Mouse (Mus musculus) gastrocnemius, postnatal 36 days (tissue): Measurements from ENCODE around the gene Gpr157. TPM values are rescaled to one million over a fixed set of nuclear protein-coding genes. Genes with fewer than 3 reads are reported as not detected.

Source experiments
- DNase-seq, 2 experiments: peaks; one replicate each; pipeline ENCODE4 v3.0.0; 2022
- intact Hi-C: fragments of 180-260 bp; cut with DNase I; formaldehyde crosslinking; loops from one replicate; pipeline ENCODE4 v1.15.1; 2025
- total RNA-seq, 2 experiments: library from RNA; stranded (reverse); gene quantifications; 2 replicates each; pipeline ENCODE4 v1.2.3; 2021

Gpr157 gene
- total RNA-seq, 2 experiments from 2014 or later: 32.5 to 36.5 TPM

DNA sequence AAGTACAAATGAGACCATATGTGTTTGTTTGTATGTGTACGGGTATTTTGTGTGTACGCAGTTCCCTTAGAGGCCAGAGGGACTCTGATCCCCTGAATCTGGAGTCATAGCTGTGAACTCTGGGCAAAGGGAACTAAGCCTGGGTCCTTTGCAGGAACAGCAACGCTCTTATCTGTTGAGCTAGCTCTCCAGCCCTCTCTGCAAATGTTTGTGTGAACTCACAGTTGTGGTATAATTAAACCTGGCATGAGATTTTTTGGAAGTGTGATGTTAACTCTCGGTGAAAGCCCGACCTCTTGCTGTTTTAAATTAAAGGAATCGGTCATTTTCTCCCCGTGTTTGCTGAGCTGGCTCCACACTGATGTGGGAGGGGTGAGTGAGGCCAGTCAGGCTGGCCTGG is 18.5 kb downstream of the Gpr157 start:
- intact Hi-C loops: no loop called here
- no peak for DNase-seq

DNA sequence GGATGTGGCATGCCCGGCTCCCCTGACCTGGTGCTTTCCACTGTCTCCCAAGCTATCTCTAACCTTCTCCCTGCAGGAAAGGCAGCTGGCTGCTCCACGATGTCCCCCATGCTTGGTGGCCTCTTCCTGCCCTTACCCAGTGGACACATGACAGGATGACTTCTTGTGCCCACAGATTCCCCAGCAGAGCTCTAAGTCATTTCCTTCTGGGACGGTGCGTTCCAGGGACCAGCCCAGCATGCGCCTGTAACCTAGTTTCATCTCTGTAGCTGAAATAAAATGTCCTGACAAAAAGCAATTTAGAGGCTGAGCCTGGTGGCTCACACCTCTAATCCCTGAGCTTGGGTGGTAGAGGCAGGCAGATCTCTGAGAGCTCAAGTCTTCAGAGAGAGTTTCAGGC is 19.5 kb downstream of the Gpr157 start:
- DNase-seq: no peak
- intact Hi-C loops: no loop called here

DNA sequence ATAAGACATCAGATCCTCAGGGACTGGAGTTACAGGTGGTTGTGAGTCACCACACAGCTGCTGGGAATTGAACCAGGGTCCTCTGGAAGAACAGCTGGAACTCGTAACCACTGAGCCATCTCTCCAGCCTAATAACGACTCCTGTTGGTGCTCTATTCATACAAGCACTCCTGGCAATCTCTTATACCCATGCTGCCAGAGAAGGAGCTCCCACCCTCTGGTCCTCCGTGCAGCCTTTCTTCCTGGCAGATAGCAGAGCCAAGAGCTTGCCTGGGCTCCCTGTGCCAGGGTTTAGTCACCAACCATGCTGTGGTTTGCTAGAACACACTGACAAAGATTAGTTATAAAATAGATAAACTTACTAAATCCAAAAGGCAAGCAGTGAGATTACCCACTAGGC is 22.5 kb downstream of the Gpr157 start:
- intact Hi-C loops: no loop called here
- no peak for DNase-seq

DNA sequence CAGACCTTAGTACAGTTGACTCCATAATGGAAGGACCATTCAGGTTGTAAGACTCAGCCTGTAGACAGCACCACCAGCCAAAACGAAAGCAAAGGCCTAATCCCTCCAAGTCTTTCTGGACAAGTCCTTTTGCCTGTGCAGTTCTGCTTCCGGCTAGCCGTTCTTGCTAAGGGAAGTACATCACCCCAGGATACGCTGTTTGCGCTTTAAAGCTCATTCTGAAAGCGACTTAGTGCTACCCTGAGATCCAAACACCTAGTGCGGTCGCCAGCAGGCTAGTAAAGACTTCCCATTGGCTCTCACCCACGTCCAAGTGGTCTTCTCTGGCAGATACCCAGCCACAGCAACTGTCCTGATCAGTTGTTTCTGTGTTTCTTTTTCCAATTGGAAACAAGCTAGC is 23.2 kb downstream of the Gpr157 start:
- intact Hi-C loops: no loop called here
- DNase-seq: no peak

DNA sequence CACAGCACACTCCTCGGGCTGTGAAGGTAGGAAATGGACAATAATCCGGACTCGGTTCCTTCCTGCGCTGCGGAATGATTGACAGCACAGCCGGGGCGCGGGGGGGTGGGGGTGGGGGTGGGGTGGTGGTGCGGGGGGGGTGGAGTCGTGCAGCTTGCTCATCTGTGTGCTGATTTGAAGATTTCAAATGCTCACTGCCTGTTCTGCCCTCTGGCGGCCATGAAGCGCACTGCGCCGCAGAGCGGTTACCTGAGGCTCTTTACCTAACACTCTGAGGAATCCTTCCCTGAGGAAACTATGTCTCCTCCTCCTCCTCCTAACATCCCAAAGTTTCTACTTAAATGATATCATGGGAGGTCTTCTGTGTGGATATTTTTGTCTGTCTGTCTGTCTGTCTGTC is 25.7 kb downstream of the Gpr157 start:
- intact Hi-C loops: no loop called here
- DNase-seq: peak; percentile 56 to 65

DNA sequence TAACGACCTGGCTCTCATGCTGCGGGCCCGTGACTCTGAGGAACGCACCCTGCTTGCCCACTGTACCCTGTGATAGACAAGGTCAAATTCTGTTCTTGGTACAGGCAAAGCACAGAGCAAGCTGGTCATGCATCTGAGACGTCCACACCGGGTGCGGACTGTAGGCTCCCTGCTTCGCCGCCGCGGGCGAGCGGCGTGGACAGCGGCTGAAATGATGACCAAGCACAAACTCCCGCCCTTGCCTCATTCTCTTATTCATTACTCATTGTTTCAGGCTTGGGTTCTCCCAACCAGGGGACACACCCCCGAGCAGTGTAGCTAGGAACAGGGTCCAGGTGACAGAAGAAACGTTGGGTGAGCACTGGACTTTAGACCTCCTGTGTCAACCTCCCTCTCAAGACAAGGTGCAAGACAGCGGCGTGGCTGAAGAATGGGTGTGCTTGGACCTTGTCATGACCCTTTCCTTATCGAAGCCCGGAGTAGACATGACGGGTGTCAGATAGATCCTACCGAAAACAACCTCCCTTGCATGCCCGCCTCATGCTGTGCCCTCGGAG is 27.4 kb downstream of the Gpr157 start:
- no peak for DNase-seq
- intact Hi-C loops: no loop called here

DNA sequence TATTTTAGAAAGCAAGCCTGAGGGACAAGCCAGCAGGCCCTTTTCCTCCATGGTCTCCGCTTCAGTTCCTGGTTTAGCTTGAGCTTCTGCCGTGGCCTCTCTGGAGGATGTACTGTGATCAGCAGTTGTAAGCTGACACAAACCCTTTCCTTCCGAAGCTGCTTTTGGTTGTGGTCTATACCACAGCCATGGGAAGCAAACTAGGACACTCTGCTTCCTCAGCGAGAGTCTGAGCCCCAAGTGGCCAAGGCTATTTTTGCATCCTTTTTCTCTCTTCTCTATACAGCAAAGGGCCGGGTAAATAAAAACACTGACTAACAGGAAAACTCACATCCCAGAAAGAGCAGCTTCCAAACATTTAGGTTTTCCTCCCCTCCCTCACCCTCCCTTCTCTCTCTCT is 30.1 kb downstream of the Gpr157 start:
- DNase-seq: no peak
- intact Hi-C loops: no loop called here

DNA sequence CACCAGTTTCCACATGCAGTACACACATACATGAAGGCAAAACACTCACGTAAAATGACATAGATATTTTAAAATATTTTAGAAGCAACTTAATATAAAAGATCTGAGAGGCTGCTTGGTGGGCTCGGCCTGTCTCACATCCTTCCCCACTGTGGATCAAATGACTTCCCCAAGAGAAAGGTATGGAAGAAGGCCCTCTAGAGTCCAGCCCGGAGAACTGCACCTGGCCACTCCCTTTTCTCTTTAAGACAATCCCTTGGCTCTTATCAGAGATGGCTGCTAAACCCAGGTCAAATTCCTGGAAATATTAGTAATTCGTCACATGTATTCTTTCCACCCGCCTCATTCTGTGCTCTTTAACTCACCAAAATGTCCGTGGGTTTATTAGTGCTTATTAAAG is 31.0 kb downstream of the Gpr157 start:
- no peak for DNase-seq
- intact Hi-C loops: no loop called here

DNA sequence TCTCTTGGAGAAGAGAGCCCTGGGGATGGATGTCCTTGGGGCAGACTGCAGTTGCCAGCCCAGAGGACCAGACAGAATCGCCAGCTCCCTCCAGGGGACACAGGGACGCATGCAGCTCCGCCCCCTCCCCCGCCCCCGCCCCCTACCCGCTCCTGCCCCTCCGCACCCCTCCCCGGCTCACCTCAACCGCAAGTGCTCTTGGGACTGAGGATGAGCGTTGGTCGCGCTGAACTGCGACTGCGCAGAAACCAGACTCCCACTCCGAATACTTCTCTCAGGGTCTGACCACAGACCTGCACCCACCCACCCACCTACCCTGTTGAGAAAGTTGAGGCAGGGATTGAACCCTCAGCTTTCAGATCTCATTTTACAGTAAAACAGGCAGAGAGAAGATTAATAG is 31.9 kb downstream of the Gpr157 start, which contains the start of gene Slc2a5:
Gene Slc2a5 (plus strand): TSS at position 229 of the 400 bp plus-strand sequence.
- intact Hi-C loops: no loop called here
- DNase-seq: no peak

DNA sequence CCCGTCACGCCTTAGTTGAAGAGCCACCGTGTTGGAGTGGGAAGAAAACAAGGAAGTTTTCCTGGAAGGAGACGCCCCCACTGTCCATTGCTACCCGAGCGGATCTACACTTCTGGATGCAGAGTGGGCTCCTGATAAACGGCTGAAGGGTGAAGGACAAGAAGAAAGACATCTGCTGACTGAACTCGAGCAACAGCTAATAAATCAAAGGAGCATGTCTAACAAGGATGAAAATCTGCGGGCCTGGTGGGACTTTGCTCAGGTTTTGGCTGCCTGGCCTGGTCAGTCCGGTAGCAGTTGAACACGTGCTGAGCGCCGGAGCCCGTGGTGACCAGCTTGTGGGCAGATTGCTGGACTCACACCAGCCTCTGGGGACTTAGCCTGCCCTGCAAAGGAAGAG is 32.5 kb downstream of the Gpr157 start:
- DNase-seq: no peak

DNA sequence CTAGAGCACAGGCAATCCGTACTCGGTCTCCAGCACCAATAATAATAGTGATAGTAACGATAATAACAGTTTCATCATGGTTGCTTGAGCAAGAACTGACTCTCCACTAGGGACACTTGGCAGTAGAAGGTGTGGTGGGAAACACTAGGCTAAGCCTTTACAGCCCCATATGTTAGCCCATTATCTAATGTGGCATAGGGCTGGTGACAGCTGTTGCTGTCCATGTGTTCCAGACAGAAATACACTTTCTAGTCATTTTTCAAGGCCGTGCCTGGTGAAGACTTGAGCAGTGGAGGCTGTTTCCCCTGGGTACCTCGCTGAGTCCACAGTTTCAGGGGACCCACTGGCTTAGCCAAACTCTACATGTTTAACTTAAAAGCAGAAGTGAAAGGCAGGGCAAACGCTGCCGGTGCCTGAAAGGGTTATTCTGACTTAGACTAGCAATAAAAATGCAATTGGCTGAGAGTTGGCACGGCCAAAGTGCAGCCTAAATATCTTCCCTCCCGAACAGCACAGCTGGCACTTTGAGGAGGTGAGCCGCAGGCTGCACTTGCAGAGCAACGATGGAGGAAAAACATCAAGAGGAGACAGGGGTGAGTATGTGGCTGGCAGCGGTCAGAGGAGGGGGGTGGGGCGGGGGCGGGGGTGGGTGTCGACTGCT is 33.1 kb downstream of the Gpr157 start:
- DNase-seq: no peak
- intact Hi-C loops: no loop called here

More for the DNA sequence above, 32.5 kb downstream of the Gpr157 start:
- intact Hi-C loops: no loop called here

DNA sequence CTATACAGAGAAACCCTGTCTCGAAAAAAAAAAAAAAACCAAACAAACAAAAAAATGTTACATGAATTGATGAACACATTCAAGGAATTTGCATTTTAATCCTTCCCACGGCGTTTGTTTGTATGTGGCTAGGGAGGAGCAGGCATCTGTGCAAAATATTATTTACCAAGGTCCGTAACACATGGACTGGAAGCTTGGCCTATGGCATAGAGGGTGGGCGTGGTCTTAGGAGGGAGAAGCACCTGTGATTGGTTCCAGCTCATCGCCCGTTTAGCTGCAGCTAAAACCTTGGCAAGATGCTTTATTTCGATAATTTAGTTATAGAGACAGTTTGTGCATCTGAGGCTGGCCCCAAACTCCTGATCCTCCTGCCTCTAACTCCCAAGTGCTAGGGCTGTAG is 34.3 kb downstream of the Gpr157 start:
- no peak for DNase-seq
- intact Hi-C loops: no loop called here

DNA sequence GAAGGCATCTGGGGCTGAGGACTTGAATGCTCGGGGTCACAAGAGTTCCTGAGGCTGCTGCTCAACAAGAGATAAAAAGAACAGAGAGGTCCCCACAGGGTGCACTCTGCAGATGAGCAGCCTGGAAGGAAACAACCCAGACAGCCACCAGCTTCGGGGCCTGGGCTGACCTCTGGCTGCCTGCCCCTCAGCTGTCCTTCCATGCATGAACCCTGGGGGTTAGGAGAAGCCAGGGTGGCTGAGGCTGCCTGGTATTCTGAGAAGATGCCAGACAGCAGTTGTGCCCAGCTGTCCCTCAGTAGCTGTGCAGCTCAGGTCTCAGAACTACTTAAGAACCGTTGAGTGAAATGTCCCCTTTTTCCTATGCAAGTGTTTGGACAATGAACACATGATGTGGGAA is 35.3 kb downstream of the Gpr157 start:
- DNase-seq: no peak
- intact Hi-C loops: no loop called here

DNA sequence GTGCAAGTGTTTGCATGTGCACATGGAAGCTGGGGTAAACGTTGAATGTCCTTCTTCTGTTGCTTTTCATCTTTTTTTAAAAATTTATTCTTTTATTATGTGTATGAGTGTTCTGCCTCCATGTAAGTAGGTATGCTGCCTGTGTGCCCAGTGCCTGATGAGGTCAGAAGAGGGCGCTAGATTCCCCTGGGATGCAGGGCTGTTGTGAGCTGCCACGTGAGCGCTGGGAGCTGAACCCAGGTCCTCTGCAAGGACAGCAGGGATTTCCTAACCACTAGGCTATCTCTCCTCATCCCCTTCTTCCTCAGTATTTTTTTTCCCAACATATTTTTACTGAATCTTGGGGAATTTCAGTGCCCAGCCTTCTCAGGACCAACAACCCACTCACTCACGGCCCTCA is 39.2 kb downstream of the Gpr157 start:
- no peak for DNase-seq
- intact Hi-C loops: no loop called here

DNA sequence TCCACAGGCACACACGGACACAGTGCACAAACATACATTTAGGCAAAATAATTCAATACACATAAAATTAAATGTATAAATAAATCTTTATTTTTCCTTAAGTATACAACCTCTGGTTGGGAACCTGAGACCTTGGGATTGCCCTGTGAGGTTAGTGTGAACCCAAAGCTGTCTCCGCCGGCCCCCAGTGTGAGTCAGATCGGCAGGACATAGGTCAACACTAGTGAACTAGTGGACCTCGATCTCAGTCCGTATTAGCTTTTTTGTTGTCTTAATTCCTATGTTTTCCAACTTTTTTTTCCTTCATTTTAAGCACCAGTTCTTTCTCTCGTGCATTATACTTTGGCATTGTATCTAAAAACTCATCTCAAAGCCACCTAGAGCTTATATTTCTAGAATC is 40.7 kb downstream of the Gpr157 start:
- DNase-seq: no peak
- intact Hi-C loops: no loop called here

DNA sequence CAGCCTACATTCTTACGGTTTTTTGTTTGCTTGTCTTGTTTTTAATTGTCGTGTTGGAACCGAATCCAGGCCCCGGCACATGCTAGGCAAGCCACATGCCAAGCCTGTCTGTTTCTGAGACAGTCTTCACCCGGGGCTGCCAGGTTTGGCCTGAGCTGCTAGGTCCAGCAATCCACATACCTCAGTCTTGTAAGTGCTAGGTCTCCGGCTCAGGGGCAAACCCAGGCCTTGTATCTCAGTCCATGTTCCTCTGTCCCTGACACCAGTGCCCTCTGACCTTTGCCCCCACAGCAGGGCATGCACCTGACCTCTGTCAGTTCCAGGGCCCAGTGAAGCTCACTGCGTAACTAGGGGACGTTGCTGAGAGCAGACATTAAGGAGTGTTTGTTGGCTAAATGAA is 41.4 kb downstream of the Gpr157 start:
- no peak for DNase-seq
- intact Hi-C loops: no loop called here

DNA sequence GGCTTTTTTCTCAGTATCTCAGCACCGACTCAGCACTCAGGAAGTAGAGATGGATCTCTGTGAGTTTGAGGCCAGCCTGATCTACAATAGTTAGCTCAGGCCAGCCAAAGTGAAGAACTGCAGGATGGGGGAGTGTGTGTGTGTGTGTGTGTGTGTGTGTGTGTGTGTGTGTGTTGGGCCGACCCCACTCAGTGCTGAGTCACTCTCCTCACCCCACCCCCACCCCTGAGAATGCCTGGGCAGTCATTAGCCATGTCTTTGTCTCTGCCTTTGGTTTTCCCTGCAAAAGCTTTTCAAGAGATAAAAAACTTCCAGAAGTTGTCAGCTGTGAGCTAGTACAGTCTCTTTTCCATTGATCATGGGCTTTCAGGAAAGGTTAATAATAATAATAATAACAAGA is 43.5 kb downstream of the Gpr157 start:
- intact Hi-C loops: no loop called here
- no peak for DNase-seq

DNA sequence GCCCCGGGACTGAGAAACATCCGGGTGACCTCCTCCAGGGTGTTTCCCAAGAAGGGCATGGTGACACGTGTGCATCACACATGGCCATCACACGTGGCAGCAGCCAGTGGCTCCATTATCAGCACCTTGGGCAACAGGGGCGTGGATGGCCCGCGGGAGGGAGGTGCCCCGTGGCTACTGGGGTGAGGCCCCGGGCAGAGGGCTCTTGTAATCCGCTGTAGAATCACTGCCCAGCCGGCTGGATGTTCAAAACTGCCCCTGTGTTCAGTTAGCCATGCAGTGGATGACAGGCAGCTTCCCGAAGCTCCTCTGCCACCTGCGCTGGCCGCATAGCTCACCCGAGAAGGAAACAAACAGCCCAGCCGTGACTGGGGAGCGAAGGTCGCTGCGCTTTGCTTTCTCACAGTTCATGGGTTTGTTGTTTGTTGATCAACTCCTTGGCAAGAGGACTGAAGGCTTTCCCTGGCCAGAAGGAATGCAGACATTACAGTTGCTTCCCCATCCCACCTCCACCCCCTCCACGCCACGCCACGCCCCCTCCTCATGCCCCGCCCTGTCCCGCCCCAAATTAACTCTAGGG is 45.6 kb downstream of the Gpr157 start:
- DNase-seq: no peak
- intact Hi-C loops: no loop called here

DNA sequence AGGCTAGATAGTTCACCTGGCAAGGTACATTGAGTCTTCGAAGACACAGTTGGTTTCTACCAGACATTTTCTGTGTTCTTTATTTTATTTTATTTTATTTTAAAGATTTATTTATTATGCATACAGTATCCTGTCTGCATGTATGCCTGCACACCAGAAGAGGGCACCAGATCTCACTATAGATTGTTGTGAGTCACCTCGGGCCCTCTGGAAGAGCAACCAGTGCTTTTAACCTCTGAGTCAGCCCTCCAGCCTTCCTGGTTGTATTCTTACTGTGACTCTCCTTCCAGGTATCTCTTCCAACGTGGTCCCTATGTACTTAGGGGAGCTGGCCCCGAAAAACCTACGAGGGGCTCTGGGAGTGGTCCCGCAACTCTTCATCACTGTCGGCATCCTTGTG is 48.1 kb downstream of the Gpr157 start:
- DNase-seq: no peak
- intact Hi-C loops: loop anchor here (5.0 kb wide), 1 partner anchor 82 kb away; no protein-coding TSS in a partner anchor

DNA sequence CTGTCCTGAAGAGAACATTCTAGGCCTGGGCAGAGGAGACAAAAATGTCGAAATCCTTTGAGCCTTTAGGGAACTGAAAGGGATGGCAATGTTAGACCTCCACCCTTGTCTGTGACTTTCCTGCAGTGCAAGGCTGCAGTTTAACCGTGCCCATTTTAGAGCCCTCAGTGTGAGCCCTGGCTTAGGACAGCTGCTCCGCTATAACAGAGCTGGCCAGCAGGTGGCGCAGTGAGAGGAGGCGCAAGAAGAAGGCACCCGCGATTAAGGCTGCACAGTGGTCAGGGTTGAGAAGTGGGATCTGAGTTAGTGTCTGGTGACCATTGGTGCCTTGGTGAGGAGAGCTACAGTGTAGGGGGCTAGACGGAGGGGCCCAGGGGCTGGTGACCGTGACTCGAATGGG is 49.5 kb downstream of the Gpr157 start:
- peak; percentile 63 to 68 for DNase-seq
- intact Hi-C loops: loop anchor here (5.0 kb wide), 1 partner anchor 81 kb away; no protein-coding TSS in a partner anchor

DNA sequence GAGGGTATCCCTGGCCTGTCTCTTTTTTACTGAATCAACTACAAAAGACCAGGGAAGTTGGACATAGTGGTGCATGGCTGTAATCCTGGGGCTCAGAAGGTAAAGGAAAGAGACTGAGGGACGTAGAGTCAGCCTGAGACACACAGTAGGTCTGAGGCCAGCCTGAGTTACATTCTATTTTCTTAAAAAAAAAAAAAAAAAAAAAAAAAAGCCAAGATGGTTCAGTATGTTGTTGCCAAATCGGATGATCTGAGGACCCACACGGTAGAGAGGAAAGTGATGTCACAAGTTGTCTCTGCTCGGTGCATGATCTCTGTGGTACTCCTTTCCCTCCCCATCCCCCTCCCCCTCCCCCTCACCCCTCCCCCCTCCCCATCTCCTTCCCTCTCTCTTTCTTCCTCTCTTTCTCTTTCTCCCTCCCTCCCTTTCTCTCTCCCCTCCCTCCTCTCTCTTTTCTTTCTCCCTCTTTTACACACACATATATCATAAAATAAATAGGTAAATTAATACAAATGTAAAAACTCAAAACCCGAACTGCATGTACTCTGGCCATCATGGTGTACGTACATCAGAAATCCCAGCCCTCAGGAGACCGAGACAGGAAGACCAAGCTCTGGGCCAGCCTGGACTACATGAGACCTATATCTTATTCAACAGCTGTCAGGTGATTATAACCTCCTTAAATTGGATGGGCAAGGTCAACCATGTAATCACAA is 50.4 kb downstream of the Gpr157 start:
- intact Hi-C loops: loop anchor here (5.0 kb wide), 1 partner anchor 80 kb away; no protein-coding TSS in a partner anchor
- DNase-seq: no peak
